Mouse (Mus musculus) mature B cell (primary cell): ENCODE measurements around the gene Tas2r115.
"Not testable (repeated sequence)": the region's sequence is repeated elsewhere in the genome, so short reads cannot be mapped to it uniquely, and the experiment has no call there.

Experiments used
- in situ Hi-C: fragments of 300-500 bp; cut with MboI; formaldehyde crosslinking; loops from 2 replicates; pipeline ENCODE4 v1.14.3; 2019

Gene Tas2r115

GRCm38 (mm10) chr6:132737935-132738334 lies at the start of gene Tas2r115:
TSS of gene Tas2r115 (minus strand) at chr6:132738035.
- in situ Hi-C loops: no loop called here

GRCm38 (mm10) chr6:132778062-132778461 lies 40.2 kb upstream of the Tas2r115 start, which contains the start of gene Tas2r136:
TSS of gene Tas2r136 (minus strand) at chr6:132778162.
- in situ Hi-C loops: no loop called here

- in situ Hi-C loops: no loop called here
Measured at GRCm38 (mm10) chr6:132761831-132762230, 24.0 kb upstream of the Tas2r115 start, which contains the start of gene Tas2r102. TSS of gene Tas2r102 (plus strand) at chr6:132762131.

- in situ Hi-C loops: no loop called here
Measured at GRCm38 (mm10) chr6:132754430-132754829, 16.6 kb upstream of the Tas2r115 start, which contains the start of gene Tas2r124. TSS of gene Tas2r124 (plus strand) at chr6:132754730.

DNA sequence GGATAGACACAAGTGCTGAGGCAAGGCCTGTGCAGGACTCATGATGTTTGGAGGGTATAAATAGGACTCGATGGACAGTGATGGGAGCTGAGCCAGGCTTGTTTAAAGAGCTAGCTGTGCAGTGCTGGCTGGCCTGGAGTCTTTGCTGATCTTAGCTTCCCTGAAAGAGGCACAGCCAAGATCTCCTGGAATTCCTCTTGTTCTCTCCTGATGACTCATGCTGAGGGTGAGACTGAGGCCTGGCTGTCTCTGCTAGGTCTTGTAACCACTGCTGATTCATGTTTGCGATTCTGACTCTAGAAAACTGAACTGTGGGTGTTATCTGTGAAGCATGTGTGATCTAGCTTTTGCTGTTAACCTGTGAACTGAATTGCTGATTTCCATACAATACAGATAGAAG lies 12.4 kb upstream of the Tas2r115 start:
- in situ Hi-C loops: no loop called here

DNA sequence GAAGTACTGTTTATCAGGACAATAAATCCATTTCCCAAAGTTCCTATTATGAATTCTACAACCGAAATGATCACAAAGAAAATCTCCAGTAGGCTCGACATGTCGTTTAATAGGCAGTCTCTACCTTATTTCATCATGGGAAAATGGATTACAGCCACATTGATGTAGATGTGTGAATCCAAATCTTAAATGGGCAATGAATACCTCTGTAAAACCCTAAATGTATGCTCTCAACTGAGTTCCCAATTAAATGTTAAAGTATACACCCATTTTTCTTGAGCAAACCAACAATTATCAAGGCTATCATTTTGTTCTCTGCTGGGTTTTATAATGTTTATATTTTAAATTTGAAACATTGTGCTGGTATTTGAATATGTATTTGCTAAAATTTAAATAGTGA lies 26.0 kb downstream of the Tas2r115 start, which contains the start of gene Tas2r122:
Tas2r122 (minus strand) TSS at position 101 of the 400 bp plus-strand sequence.
- in situ Hi-C loops: no loop called here

DNA sequence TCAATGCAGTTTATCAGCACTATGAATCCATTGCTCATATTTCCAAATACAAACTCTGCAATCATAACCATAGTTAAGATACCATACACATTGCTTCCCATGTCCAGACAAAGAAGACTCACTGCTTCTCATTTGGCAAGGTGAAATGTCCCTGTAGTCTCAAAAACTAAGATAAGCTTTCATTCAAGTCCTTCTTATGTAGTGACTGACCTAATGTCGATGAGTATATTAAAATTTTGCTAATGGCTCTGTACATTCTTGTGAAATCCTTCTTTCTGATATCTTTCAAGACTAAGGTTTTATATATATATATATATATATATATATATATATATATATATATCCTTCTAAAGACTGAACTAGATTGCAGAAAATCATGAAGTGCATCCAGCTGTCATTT lies 36.9 kb downstream of the Tas2r115 start, which contains the start of gene Tas2r121:
Tas2r121 (minus strand) TSS at position 101 of the 400 bp plus-strand sequence.
- in situ Hi-C loops: no loop called here

DNA sequence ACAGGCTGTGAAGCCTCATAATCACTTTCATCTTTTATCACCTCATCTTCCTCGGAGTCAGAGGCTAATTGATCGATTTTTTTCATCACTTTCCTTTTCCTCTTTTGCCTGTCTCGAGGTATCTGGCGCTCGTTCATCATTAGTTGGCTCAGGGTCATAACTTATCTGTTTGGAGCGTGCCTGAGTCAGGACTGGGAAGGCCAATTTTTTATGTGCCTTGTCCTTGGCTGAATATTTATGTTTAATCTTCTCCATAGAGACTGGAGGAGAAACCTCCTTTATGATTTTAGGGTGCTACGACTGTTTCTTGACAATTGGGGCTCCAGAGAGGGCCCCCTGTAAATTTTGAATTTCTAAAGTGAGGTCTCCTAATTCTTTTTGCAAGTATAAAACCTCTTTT lies 46.2 kb downstream of the Tas2r115 start:
- in situ Hi-C loops: not testable (repeated sequence)
